Mouse (Mus musculus) common myeloid progenitor, adult 5-6 weeks (primary cell): ENCODE data around the gene Snca. TPM values are rescaled to one million over a fixed set of nuclear protein-coding genes. Genes with fewer than 3 reads are reported as not detected.

ENCODE experiments used
- ATAC-seq: replicated peaks from 2 replicates; pipeline ENCODE4 v1.8.0; 2016; ENCODE audit warnings: low read depth, mild to moderate bottlenecking, moderate TSS enrichment, inconsistent platforms; ENCODE audit not compliant: poor library complexity, severe bottlenecking
- total RNA-seq: library from RNA; stranded (forward); fragments of 200-1000, 187-1606 nt; gene quantifications from 2 replicates; pipeline ENCODE4 v1.2.3, GENCODE M21; 2017

The Snca gene
- total RNA-seq, result 10.5 and 12.8 TPM in 2 replicates

DNA sequence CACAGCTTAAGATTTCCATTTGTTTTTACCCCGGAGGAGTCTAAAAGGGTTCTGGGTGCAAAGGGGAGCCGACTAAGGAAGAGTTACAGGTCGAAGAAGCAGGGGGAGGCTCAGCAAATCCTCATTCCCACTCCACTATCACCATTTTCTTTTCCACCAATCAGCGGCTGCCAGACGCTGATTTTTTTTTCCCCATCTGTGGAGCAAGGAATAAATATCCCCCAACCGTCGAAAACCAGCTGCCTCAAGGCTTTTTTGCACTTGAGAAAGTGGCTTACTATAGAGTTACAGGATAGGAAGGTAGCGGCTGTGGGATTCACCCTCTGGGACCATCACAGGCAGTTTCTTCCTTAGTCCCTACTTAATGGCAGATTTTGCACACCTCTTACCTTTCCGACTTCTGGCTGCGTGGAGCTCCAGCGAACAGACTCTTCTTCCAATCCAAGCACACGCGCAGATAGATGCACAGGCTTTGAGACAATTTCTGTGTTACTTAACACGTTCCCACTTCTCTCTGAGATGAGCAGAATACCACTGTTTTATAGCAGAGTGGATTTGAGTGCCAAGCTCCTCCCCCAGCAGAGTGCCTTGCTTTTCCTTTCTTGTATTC is at the start of gene Snca:
Gene Snca, minus strand, starts transcription at position 574 of the 610 bp plus-strand sequence.
- 0 out of 2 replicates have a peak, but pooled peaks have one; percentile 12 for ATAC-seq

DNA sequence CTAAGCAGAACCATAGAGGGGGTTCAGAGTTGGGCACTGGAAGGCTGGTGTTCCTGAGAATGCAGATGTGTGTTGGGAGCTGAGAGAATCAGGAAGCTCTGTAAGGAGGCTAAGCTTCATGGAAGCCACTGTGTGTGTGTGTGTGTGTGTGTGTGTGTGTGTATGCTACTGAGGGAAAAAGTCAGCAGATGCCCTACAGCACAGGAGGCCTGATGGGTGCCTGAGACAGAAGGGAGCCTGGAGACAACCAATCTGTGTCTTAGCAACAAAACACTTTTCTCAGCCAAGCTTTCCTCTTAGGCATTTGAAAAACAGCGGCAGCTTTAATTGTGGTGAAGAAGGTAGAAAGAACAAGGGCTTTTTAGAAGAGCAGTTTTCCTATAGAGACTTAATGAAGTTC is 40.5 kb upstream of the Snca start:
- ATAC-seq, result no peak

DNA sequence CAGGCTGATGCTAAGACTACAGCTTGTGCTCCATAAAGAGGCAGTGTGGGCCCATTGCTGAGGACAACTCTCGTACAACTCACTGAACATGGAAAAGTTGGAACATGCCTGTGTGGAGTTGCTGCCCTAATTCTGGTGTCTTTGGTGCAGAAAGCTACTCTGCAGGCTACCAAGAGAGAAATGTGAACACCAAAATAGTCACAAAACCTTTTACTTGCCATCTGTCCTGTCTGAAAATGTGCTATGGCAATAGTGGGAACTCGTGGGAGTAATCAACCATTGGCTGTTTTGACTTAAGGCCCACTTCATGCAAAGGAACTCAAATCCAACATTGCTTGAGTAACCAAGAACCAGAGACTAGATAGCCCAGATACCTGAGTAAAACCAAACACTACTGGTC is 26.9 kb upstream of the Snca start:
- ATAC-seq, result no peak

DNA sequence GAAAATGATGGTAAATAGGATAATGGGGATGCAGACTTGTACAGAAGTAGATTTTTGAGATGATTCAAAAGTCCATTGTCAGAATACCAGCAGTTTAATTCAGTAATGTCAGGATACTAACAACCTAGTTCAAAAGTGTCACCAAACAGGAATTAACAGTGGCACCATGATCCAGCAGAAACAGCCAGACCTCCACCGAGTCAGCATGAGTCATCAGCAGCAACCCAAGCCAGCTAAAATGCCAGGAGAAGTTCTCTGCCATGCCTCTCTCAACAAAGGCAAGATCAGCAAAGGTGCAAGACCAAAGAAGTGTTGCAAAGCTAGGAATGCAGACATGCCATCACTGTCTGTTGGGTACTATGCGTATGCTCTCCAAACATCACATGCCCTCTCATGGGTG is 22.0 kb upstream of the Snca start:
- no peak for ATAC-seq

DNA sequence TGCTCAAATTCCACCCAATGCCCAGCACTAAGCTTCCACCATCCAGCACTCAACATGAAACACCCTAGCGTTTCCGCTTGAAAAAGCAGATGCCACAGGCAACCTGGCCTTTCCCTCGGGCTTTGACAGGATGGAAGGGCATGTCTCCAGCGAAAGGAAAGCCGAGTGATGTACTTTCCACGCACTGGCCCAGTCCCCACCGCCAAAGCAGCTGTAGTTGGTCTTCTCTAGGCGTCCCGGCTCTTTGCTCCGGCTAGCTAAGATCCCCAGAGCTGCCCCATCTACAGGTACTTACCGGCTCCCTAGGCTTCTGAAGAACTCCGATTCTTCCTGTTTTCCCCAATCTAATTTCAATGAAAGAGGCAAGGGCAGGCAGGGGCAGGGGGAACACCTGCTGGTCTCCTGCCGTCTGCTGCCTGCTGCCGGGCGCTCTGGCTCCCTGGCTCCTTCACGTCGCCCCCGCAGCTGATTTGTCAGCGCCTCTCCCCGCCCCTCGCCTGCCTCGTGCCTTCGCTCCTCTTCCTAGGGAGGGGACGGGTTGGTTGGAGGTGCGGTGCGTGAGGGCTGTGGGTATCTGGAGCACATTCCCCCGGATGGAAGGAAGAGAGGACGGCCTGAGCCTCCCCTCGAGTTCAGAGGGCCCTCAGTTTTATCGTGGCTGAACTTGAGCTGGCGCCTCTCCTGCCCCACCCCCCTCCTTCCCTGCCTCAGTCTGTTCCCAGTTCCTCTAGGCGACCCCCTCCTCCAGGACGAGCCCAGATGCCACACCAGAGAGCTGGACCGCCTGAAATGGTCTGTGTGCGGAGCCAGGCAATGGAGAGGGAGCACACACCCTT is 1.0 kb downstream of the Snca start:
- peak; percentile 75 for ATAC-seq

DNA sequence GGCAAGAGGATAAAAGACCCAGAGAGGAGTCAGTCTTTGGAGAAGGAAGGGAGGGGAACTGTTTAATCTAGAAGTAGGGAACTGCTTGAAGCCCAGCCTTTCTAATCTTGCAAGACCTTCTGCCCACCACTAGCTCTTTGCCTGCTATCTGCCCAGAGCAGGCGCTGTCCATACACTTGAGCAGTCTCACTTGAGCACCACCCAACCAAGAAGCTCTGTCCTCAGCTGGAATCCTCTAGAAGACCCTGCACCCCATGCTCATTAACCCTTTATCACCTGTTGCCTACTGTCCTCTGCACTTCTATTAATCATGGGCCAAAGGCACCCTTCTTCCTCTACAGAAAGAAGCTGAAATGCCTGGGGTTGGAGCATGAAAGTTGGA is 1.6 kb downstream of the Snca start:
- ATAC-seq, result peak; percentile 86

DNA sequence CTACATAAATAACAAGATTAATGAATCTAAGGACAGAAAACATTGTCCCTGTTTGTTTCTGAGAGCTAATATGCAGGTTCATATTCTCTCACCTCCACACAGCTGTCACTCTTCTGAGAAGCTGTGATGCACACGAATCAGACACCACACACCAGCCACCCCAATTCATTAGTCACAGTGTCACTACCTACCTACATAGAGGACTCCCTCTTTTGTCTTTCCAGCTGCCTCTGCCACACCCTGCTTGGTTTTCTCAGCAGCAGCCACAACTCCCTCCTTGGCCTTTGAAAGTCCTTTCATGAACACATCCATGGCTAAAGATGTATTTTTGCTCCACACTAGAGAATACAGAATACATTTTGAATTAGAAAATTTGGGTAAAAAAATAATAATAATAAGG is 2.4 kb downstream of the Snca start:
- no peak for ATAC-seq

DNA sequence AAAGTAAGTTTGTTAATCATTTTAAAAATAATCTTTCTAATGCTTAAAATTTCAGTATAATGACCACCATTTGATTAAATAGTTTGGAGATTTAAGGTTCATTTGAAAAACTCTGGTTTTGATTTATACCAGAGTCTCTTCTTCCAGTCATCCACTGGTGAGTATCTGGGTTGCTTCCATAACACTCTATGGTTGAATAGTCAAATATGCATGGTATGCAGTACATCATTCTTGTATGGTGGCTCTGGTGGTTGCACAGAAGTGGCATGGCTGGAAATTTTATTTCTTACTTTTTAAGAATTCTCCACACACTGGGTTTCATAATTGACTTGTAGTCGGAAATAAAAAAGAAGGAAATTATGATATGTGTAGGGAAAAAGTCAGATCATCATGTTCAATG is 10.4 kb downstream of the Snca start:
- no peak for ATAC-seq

DNA sequence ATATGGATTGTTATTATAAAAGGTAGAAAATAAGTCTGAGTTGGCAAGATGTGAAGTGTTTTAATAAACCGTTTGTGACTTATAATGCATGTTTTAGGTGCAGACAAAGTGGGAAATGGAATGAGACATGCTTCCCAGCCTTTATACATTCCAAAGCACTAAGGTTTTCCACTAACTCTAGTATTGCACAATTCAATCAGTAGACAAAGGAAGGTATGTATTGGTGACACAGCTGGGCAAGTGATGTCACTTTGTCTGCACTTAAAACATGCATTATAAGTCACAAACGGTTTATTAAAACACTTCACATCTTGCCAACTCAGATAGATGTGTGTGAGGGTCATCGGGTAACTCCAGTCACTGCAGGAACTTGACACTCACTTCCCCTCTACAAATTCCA is 16.1 kb downstream of the Snca start:
- no peak for ATAC-seq

DNA sequence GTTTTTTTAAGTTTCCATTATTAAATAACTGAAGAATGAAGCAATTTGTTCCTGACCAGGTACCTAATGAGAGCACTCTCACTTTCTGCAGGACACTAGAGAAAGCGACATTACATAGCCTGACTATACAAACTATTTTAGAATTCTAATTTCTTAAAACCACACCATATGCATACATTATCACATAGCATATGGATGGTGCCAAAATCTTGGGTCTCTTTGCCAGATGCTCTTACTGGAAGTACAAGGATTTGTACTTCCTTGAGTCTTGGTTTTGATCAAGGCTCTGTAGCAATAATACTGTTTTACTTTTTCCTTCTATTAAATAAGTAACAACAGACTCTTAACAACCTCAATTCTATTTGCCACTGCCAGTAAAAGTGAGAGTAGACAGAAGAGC is 31.4 kb downstream of the Snca start:
- ATAC-seq, result no peak

DNA sequence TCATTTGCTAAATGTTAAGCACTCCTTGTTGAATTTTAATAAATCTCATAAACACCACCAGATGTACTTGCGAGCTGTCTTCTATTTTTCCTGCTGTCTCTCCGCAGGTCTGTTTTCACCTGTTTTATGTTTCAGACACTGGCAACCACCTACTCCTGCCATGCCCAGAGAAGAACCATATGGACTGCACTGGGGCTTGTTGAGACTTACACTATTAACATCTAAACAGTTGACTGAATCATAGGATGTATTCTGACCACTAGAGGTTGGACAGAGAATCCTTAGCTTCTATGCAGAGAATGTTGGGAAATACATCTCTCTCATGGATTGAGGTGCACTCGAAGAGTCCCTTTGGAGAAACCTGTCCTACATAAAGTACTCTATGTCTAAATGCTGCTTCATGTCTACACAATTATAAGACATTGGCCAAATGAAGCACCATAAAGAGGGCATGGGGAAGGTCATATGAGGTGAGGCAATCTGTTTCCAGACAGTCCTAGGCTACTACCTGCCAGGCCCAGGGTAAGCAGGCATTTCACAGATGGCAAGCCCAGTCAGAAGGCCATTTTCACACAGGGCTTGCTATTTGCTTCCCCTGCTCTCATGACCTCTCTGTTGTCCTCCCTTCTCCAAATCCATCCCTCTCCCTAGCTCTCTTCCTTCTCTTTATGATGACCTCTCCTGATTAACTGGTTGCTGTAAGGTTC is 35.8 kb downstream of the Snca start:
- no peak for ATAC-seq

DNA sequence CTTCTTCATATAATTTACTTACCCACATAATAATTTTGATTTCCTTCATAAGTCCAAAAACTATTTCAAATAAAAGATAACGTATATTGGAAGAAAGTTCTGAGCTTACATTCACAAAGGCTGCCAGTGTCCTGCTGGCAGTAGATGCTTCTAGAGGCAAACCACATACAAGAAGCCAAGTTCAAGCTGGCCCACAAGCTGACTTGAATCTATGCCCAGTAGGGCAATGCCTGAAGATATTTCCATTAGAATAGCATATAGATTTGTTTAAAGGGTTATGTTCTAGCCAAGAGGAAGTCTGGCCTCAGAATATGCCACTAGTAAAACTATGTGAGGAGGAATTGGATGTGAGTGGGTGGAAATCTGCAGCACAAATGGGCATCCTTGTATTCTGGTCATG is 42.7 kb downstream of the Snca start:
- ATAC-seq, result no peak

DNA sequence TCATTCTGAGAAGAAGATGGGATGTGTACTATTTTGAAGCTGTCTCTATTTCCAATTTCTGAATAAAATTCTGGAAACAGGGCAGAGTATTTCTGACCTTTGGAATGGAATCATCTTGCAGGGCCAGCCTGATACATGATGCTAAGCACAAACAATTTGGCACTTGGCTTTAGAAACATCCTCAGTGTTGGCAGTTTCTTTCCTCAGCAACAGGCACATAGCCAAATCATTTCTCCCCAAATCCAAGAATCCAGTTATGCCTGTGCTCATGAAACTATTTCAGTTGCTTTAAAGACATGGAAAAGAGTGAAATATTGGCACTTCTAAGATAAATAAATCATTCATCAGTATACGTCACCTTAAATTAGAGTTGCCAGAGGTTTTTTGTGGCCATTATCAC is 57.8 kb downstream of the Snca start:
- ATAC-seq, result no peak

DNA sequence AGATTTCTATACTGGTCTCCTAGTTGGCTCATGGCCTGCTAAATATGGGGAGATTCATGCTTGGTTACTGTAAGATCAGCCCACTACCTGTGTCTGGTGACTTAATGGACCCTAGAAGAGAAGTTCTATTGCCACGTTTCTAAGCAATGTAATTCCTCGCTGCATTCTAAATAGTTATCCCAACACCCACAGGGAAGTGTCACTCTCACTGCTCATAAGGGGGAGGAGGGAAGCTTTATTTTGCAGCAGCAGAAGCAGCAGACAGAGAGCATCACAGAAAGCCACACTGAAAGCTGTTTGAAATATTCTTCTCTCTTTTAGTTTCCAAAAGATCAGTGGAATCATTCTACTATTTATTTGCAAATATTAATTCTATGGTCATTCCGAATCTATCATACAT is 64.0 kb downstream of the Snca start:
- no peak for ATAC-seq

DNA sequence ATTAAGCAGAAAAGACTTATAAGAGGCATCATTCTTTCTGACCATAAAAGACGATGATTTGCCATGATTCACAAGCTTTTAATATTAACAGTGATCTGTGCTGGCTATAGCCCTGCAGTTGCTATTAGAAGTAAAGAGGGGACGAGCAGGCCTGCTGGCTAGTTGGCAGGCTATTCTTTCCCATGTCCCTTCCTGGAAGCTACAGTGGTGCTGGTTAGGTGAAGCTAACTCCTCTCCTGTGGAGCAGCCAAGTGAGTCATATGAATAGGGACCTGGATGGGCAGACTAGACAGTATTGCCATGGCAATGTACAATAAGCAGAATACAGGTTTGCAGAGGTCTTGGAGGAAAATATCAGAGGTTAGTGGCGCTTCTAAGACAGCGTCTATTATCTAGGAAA is 66.8 kb downstream of the Snca start:
- ATAC-seq, result no peak

DNA sequence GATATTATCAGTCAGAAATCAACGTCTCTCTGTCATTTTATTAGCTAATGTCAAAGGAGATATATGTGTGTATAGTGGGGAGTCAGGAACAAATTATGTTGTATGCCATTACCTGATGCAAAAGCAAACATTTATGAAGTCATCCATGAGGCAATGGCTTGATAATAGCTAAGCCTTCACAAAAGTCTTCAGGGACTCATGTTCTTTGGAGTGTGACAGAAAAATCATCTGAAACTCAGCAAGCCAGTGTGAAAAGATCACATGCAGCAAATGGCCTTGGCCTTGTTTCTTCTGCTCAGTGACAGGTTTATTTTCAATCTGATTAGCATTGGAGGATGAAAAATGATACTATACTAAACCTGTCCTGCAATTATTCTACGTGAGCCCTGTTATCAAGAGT is 67.9 kb downstream of the Snca start:
- ATAC-seq, result no peak

DNA sequence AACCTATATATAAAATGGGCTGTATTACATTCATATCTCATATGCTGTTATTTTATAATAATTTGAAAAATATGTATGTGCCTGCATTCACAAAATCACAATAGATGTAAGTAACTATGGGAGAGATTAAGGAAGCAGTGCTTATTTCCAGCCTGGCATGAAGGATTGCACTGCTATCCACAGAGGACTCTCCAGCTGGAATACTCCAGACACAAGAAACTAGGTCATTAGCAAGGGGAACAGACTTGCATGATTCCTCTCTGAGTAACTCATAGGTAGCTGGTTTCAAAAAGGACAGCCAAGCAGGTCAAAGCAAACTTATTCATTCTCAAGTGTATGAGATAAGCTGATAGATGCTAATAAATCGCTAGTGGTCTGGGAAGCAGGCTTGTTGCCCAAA is 74.7 kb downstream of the Snca start:
- ATAC-seq, result no peak

DNA sequence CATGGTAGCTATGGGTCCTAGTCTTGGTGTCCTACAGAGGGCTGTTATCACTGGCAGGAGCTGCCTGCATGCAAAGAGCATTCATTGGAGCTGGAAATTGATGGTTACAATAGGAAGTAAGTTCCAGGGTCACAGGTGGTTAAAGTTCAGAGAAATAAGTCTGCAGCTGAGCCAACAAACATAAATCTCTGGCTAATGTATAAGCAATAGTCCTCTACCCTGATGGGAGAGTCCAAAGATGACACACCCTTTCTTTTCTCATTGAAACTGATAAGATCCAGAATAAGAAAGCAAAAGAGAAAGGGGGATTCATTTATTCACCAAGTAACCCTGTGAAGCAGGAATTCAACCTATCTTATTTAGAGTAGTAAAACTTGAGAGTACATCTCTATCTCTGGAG is 83.7 kb downstream of the Snca start:
- ATAC-seq, result no peak

DNA sequence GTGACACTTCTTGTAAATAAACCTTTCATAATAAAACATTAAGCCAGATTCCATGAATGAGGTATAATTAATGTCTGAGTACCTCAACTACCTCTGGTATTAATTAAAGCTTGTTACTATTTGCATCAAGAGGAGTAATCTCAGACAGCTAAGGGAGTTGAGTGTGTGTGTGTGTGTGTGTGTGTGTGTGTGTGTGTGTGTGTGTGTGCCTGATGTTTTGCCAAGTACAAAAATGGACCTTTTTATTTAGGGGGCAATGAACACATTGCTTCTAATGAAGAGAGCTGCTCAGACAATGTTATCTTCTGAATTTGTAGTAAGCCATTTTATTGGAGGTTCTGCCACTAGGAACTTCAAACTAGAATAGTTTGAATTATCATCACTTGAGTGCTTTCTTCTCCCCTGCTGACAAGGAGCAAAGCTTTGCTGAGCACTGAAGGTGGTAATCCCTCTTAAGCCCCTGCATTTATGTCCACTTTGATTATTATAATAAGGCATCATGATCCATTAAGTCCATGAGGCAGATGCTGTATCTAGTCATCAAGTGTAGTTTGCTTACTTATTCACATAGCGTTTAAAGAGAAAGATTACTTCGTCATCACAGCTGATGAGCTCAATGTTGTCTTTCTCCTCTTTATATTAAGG is 88.1 kb downstream of the Snca start:
- no peak for ATAC-seq

DNA sequence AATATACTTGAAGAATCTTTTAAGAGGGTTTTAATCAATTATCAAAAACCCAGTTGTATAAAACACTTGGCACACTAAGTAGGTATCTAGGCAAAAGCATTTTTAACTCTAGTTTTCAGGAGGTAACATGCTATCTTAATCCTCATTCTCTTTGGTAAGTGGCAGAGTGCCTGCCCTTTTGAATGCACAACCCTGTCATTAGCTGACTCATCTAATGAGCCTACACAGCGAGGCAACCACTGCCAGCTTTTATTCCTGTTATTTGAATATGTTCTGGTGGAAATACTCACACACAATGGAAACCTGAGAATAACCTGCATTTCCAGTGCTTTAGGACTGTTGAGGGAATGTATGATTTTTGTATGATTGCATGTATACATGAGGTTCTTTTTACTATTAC is 89.9 kb downstream of the Snca start:
- ATAC-seq, result no peak

DNA sequence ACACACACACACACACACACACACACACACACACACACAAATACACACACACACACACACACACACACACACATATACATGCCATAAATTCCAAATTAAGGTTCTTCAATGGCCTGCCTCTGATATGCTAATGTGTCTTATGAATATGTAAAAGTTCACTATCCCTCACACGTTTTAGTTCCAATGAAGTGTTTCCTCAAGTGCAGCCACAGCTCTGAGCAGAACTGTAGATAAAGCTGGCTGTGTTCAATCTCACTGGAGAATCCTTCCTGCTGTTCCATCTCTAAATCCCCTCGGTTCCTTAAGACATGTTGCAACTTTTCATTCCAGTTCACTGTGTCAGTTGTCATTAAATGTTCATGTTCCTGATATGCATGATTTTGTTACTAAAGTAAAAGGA is 98.5 kb downstream of the Snca start:
- ATAC-seq, result no peak
